Mouse (Mus musculus) liver, embryonic 14.5 days (tissue): Measurements from ENCODE around the gene Clmn.

ENCODE experiments used
- CTCF ChIP-seq: IDR thresholded peaks from 2 replicates; pipeline ENCODE4 v1.5.1; 2016; ENCODE audit warnings: antibody characterized with exemption, low read depth, control low read depth
- EP300 ChIP-seq: IDR thresholded peaks from 2 replicates; pipeline ENCODE4 v1.6.1; 2016; ENCODE audit warnings: antibody characterized with exemption, low read depth

DNA sequence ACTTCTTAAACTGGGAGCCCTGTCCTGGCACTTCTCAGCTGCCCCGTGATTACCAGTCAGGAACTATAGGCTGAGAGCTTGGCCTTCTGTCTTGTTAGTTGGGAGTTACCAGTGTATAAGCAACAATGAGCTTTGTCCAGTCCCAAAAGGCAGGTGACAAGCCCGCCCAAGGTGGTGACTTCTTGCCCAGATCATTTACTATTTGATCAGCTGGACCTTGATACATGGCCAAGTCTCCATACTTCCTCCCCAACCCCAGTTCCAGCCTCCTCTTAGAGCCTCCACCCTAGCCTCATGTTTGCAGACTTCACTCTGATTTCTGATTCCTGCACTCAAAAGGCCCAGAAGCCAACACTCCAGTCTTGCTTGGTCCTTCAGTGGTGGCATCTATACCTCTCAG, 10.1 kb downstream of the Clmn start:
- no peak for TF ChIP-seq CTCF
- TF ChIP-seq EP300 = no peak
